Mouse (Mus musculus) testis, adult 2 months (tissue): Measurements from ENCODE around the gene Lrp5.

Source experiments
- CTCF ChIP-seq: fragments of 200-500 bp; IDR thresholded peaks from 2 replicates; pipeline ENCODE4 v1.5.1; 2012; ENCODE audit warnings: low read depth, mild to moderate bottlenecking, inconsistent platforms, low read length, moderate library complexity; ENCODE audit not compliant: control insufficient read depth, insufficient read depth, insufficient replicate concordance
- POLR2A ChIP-seq: fragments of 200-500 bp; IDR thresholded peaks from 2 replicates; pipeline ENCODE4 v1.6.1; 2012; ENCODE audit warnings: low read depth, mild to moderate bottlenecking, inconsistent platforms, low read length, moderate library complexity; ENCODE audit not compliant: control insufficient read depth

- no peak for TF ChIP-seq CTCF
- TF ChIP-seq POLR2A, result no peak
Observed at GRCm38 (mm10) chr19:3723170-3723569, 36.8 kb upstream of the Lrp5 start.
